Mouse (Mus musculus): ENCODE results near the gene Cdk6.

- TF ChIP-seq CTCF (IDR thresholded peaks at IDR 0.05; ENCODE audit: control insufficient read depth, insufficient read depth, insufficient read length) (no peak), USF1 (IDR thresholded peaks at IDR 0.05; ENCODE audit: low read depth) (no peak), CEBPB (IDR thresholded peaks at IDR 0.05; ENCODE audit: low read depth) (no peak), MYOD1 (IDR thresholded peaks at IDR 0.05; ENCODE audit: control insufficient read depth, insufficient read length, low read depth) (no peak), MYOG (IDR thresholded peaks at IDR 0.05; ENCODE audit: control insufficient read depth, extremely low read depth, insufficient read length) (no peak), MAX (IDR thresholded peaks at IDR 0.05) (no peak), FOSL1 (IDR thresholded peaks at IDR 0.05; ENCODE audit: insufficient read depth, low read length, poor library complexity, severe bottlenecking) (no peak)
Measured at GRCm38 (mm10) chr5:3514901-3515311, 173.6 kb downstream of the Cdk6 start.
